Mouse (Mus musculus) hindbrain, embryonic 15.5 days (tissue): ENCODE data around the gene Grin1. TPM values are rescaled to one million over a fixed set of nuclear protein-coding genes. Genes with fewer than 3 reads are reported as not detected.
A peak's percentile ranks its signal among the peaks of the same experiment; 100 is the strongest.

Experiments used
- ATAC-seq: fragments of 200-750 bp; cut with Nextera tagmentation; 2 replicates; pipeline ENCODE4 v1.8.0; 2017; ENCODE audit warnings: low read depth, moderate number of reproducible peaks, moderate TSS enrichment; ENCODE audit not compliant: low FRiP score
- H3K27ac ChIP-seq: fragments of 300-500 bp; sonication (generic); replicated peaks from 2 replicates; pipeline ENCODE4 v1.5.1; 2015; ENCODE audit warnings: mild to moderate bottlenecking, inconsistent platforms
- H3K27me3 ChIP-seq: fragments of 300-500 bp; sonication (generic); 2 replicates; pipeline ENCODE4 v1.6.1; 2015; ENCODE audit warnings: control low read depth, inconsistent platforms
- H3K36me3 ChIP-seq: fragments of 300-500 bp; sonication (generic); 2 replicates; pipeline ENCODE4 v1.6.1; 2015; ENCODE audit warnings: control low read depth, inconsistent platforms
- H3K4me1 ChIP-seq: fragments of 300-500 bp; sonication (generic); replicated peaks from 2 replicates; pipeline ENCODE4 v1.6.1; 2015; ENCODE audit warnings: control low read depth, inconsistent platforms
- H3K4me2 ChIP-seq: fragments of 300-500 bp; sonication (generic); 2 replicates; pipeline ENCODE4 v1.6.1; 2015; ENCODE audit warnings: moderate library complexity, mild to moderate bottlenecking, inconsistent platforms
- H3K4me3 ChIP-seq: fragments of 300-500 bp; sonication (generic); 2 replicates; pipeline ENCODE4 v1.5.1; 2015; ENCODE audit warnings: mild to moderate bottlenecking, inconsistent platforms
- H3K9ac ChIP-seq: fragments of 300-500 bp; sonication (generic); 2 replicates; pipeline ENCODE4 v1.6.1; 2015; ENCODE audit warnings: inconsistent platforms
- H3K9me3 ChIP-seq: fragments of 300-500 bp; sonication (generic); 2 replicates; pipeline ENCODE4 v1.6.1; 2016; ENCODE audit warnings: control low read depth, inconsistent platforms
- WGBS: fragments of 180-500 bp; shearing (Covaris S2); methylation state at CpG from one replicate; pipeline ENCODE4 v1.1.7; 2015; 5-methylcytosine and 5-hydroxymethylcytosine counted together
- polyA plus RNA-seq: library from polyadenylated mRNA; unstranded; fragments of >200 nt; fragmentation: Nextera tagmentation; extraction: Ambion mirVana; gene quantifications from 2 replicates; pipeline ENCODE4 v1.2.1, GENCODE M21; 2015

Gene Grin1
- polyA plus RNA-seq, 1 experiment from 2014 or later = 61.3 TPM

DNA sequence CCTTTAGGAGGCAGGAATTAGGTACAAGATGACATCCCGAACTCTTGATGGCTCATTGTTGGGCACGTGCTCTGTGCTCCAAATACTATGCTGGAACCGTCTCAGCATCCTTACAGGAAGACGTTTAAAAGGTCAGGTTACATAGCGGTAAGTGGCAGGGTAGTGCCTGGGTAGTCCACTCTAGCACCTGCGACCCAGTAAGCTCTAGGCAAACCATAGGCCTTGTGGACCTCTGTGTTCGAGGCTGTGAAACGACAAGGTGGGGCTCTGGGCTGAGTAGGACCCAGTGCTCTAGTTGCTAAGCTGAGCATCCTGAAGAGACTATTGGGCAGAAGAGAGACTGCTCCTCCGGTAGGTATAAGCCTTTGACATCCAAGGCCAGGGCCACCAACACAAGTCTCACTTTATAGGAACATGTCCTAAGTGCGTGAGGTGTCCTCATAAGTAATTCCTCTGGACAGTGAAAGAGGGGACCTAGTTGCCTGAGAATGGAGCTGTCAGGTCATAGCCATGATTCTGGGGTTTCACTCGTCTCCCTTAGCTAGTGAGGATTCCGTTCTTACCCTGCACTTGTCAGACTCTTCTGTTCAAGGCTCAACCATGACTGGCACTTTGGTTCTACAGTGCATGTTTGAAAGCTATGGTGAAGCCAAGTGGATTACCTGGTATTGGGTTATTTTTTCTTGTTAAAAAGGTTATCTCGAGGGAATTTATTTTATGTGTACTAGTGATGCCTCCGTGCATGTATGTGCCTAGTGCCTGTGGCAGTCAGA, 13.2 kb downstream of the Grin1 start:
- Histone ChIP-seq H3K4me3 (peak overlapping the region; percentile 42), H3K27ac (peak overlapping the region; percentile 63; the same call in 1 of the 2 replicates), H3K9ac (peak overlapping the region; percentile 49), H3K4me1 (peaks cover 12% of the 10 kb centered on the region), H3K27me3 (peaks cover 51% of the 10 kb centered on the region), H3K4me2 (peak overlapping the region; percentile 69), H3K9me3 (no peaks in the 10 kb centered on the region), H3K36me3 (peaks cover 31% of the 10 kb centered on the region)
- WGBS = 51% methylated on average over 14 of the region's 14 CpGs
- peak; percentile 55; the same call in 1 of the 2 replicates for ATAC-seq

DNA sequence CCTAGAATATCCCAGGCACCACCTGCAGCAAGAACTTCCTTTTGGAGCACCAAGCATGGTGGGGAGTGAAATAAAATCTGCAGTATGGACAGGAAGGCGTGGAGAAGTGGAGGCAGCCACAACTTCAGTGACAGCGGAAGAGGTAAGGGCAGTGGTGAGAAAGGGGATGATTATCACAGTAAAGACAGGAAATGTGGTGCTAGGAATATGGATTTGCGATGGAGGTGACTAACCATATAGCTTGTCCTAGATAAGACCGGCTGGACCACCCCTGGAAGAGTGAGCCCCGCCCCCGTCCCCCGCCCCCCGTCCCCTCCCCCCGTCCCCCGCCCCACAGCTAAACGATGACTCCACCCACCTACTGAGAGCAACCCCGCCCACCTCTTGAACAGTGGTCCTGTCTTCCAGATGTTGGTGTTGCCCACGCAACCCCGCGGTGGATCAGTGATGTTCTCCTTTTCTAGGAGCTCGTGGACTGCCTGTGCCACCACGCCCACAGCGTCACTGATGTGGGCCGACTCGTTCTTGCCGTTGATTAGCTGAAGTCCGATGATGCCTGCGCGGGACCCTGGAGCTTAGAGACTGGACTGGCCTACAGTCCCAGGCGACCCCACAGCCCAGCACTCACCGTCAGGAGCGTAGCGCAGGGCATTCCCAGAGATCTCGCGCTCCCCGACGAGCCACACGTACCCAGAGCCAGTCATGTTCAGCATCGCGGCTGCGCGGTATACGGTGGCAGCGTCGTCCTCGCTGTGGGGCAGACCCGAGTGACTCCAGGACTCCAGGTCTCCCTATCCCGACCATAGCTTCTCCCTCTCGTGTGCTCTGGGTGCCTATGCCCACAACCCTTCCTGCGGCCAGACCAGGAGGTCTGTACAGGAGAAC, 14.1 kb downstream of the Grin1 start:
- 4% methylated on average over 45 of the region's 45 CpGs for WGBS
- Histone ChIP-seq H3K27me3 (peaks cover 42% of the 10 kb centered on the region), H3K4me3 (peak overlapping the region; percentile 42), H3K4me1 (peaks cover 12% of the 10 kb centered on the region), H3K9me3 (no peaks in the 10 kb centered on the region), H3K27ac (peak overlapping the region; percentile 63), H3K4me2 (peak overlapping the region; percentile 69), H3K9ac (peak overlapping the region; percentile 49), H3K36me3 (peaks cover 26% of the 10 kb centered on the region)
- peak; percentile 88 for ATAC-seq

DNA sequence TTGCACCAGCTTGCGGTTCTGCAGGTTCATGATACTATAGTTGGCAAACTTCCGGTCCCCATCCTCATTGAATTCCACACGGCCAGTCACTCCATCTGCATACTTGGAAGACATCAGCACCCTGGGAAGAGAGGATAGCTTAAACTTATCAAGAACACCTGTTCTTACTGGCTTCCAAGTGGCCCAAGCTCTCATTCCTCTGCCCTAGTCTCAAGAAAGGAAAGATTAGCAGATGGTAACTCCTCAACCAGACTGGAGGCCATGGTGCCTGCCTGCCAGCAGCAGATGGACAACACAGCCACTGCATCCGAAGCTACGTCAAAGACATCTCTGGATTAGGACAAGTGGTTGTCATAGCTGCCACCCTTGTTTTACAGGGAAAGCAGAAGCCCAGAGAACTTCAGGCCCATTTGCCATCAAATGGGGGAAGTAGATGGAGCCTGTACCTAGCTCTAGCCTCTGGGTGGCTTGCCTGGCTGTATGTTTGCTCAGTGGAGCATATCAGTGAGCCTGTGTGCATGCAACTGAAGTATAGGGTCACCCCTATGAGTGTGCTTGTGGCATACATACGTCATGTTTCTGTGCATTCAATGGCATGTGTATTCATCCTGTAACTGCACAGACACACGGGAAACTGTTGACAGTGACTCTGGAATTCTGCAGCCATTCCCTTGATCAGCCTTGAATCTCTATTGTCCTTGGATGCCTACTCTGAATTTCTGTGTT, 14.9 kb downstream of the Grin1 start:
- peaks cover 23% of the 10 kb centered on the region for H3K36me3 ChIP-seq
- H3K4me1 ChIP-seq = peaks cover 12% of the 10 kb centered on the region
- peaks cover 34% of the 10 kb centered on the region for H3K27me3 ChIP-seq
- H3K4me2 ChIP-seq = peak overlapping the region; percentile 69
- H3K9ac ChIP-seq = no peak overlapping the region
- no peak for ATAC-seq
- H3K4me3 ChIP-seq = peak overlapping the region; percentile 42; the same call in 1 of the 2 replicates
- 0 out of 2 replicates have a peak overlapping the region, but pooled peaks have one; percentile 35 for H3K27ac ChIP-seq
- H3K9me3 ChIP-seq = no peaks in the 10 kb centered on the region
- WGBS = 64% methylated on average over 7 of the region's 7 CpGs

DNA sequence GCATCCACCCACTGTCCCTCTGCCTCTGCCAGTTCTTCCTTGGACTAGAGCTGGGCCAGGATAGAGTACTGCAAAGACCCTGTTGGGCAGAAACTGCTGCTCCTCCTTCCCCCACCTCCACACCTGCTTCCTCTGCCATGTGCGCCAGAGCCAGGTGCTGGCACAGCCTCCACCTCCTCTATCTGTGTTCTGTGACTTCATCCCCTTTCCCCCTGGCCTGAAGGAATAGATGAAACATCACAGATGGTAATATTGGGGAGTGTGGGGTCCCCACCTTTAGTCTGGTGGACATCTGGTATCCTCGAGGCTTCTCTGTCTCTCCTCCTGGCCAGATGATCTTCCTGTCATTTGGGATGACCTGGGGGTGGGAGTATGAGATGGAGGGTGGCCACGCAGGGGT, 15.5 kb downstream of the Grin1 start:
- ATAC-seq = no peak
- peaks cover 16% of the 10 kb centered on the region for H3K36me3 ChIP-seq
- 57% methylated on average over 3 of the region's 3 CpGs for WGBS

DNA sequence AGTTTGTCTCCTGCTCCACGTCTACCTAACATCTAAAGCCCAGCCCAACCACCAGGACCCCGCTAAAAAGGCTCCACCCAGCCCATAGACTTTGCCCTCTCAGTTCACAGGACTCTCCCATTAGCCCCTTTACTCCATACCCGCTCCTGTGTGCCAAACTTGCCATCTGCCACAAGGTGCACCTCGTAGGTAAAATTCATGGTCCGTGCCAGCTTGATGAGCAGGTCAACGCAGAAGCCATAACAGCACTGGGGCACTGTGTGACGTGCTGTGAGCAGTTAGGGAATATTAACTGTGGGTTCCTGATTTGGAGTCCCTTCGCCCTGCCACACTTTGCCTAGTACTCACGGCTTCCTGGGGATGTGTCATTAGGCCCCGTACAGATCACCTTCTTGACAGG, 20.9 kb downstream of the Grin1 start:
- Histone ChIP-seq H3K9ac (no peak overlapping the region), H3K27ac (no peak overlapping the region), H3K9me3 (no peaks in the 10 kb centered on the region), H3K27me3 (peaks cover 44% of the 10 kb centered on the region), H3K4me2 (no peak overlapping the region), H3K36me3 (peaks cover 32% of the 10 kb centered on the region), H3K4me3 (no peak overlapping the region), H3K4me1 (no peaks in the 10 kb centered on the region)
- no peak for ATAC-seq
- 85% methylated on average over 10 of the region's 10 CpGs for WGBS

More for the DNA sequence above, 15.5 kb downstream of the Grin1 start:
- peaks cover 30% of the 10 kb centered on the region for H3K27me3 ChIP-seq
- H3K9ac ChIP-seq = no peak overlapping the region
- no peak overlapping the region for H3K4me3 ChIP-seq
- no peak overlapping the region for H3K4me2 ChIP-seq
- H3K9me3 ChIP-seq = no peaks in the 10 kb centered on the region
- no peak overlapping the region for H3K27ac ChIP-seq
- H3K4me1 ChIP-seq = peaks cover 12% of the 10 kb centered on the region

DNA sequence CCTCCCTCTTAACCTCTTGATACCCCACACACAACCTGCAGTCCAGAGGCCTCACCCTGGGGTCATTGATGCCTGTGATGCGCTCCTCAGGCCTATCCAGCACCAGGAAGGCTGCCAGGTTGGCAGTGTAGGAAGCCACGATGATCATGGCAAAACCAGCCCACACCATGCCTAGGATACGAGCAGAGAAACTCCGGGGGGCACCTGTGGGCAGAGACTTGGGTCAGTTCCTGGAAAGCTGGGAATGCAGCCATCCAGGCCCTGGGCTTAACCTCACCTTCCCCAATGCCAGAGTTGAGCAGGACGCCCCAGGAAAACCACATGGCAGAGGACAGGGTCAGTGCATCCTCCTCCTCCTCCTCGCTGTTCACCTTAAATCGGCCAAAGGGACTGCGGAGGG, 21.9 kb downstream of the Grin1 start:
- Histone ChIP-seq H3K4me2 (no peak overlapping the region), H3K27ac (no peak overlapping the region), H3K36me3 (peaks cover 29% of the 10 kb centered on the region), H3K9ac (no peak overlapping the region), H3K4me1 (peaks cover 7% of the 10 kb centered on the region), H3K27me3 (peaks cover 51% of the 10 kb centered on the region), H3K4me3 (no peak overlapping the region), H3K9me3 (no peaks in the 10 kb centered on the region)
- no peak for ATAC-seq
- 88% methylated on average over 8 of the region's 8 CpGs for WGBS

DNA sequence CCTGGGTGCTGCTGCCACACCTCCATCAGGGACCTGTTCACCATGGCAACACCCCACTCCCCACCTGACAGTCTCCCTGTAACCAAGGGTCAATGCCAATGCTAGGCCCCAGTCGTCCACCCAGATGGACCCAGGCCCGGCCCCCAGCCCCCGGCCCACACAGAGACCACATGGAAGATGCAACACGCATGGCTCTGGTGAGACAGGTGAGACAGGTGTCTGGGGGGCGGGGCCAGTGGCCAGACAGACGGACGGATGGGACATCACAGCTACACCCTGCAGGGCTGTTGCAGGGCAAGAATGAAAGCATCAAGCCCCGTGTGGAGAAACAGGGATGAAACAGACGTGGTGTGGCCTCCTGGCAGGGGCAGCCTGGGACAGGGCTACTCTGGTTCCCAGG, 25.3 kb downstream of the Grin1 start:
- no peak overlapping the region for H3K9ac ChIP-seq
- H3K4me3 ChIP-seq = no peak overlapping the region
- no peaks in the 10 kb centered on the region for H3K9me3 ChIP-seq
- WGBS = 78% methylated on average over 9 of the region's 9 CpGs
- peaks cover 83% of the 10 kb centered on the region for H3K27me3 ChIP-seq
- H3K27ac ChIP-seq = no peak overlapping the region
- peaks cover 39% of the 10 kb centered on the region for H3K4me1 ChIP-seq
- no peak overlapping the region for H3K4me2 ChIP-seq
- ATAC-seq = no peak
- peaks cover 22% of the 10 kb centered on the region; the same call in 1 of the 2 replicates for H3K36me3 ChIP-seq

DNA sequence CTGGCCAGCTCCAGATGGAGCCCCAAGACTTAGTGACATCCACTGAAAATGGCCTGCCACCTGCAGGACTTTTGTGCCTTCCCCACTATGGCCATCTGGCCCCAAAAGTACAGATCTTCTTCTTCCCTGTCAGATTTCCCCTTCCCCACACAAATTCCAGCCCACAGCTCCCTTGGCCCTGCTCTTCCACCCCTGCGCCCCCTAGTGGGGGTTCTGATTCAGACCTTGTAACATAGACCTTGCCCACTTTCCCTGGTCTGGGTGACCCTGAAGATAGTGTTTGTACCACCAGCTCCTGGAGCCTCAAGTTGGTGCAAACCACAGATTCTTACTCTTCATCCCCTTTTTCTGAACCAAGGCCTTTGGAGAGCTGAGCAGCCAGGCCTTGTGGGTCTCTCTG, 26.1 kb downstream of the Grin1 start:
- Histone ChIP-seq H3K36me3 (peaks cover 22% of the 10 kb centered on the region; the same call in 1 of the 2 replicates), H3K4me3 (0 out of 2 replicates have a peak overlapping the region, but pooled peaks have one; percentile 16)

DNA sequence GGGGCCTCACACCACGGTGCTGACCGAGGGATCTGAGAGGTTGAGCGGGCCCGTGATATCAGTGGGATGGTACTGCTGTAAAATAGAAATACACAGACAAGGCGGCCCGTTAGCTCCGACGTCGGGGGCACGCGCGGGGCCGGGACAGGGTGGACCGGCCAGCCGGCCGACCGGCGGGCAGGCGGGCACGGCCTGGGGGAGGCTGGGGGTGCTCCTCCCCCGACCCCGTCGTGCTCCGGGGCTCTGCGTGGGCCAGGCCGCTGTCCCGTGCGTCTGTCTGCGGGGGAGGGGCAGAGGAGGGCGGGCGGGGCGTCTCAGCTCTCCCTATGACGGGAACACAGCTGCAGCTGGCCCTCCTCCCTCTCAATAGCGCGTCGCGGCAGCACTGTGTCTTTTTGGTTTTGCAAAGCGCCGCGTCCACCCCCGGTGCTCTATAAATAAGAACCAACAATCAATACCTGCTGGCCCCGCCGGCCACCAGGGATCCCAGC, 26.9 kb downstream of the Grin1 start:
- 7% methylated on average over 37 of the region's 43 CpGs for WGBS
- Histone ChIP-seq H3K27me3 (peaks cover 77% of the 10 kb centered on the region), H3K27ac (no peak overlapping the region), H3K36me3 (peaks cover 17% of the 10 kb centered on the region; the same call in 1 of the 2 replicates), H3K4me2 (peak overlapping the region; percentile 43), H3K9ac (peak overlapping the region; percentile 8; the same call in 1 of the 2 replicates), H3K4me1 (peaks cover 42% of the 10 kb centered on the region), H3K9me3 (no peaks in the 10 kb centered on the region), H3K4me3 (peak overlapping the region; percentile 16)
- no peak for ATAC-seq

More for the DNA sequence above, 26.1 kb downstream of the Grin1 start:
- no peak overlapping the region for H3K27ac ChIP-seq
- H3K4me2 ChIP-seq = no peak overlapping the region
- WGBS = 0% methylated on average over 1 of the region's 1 CpGs
- no peaks in the 10 kb centered on the region for H3K9me3 ChIP-seq
- H3K9ac ChIP-seq = no peak overlapping the region
- no peak for ATAC-seq
- peaks cover 39% of the 10 kb centered on the region for H3K4me1 ChIP-seq
- H3K27me3 ChIP-seq = peaks cover 83% of the 10 kb centered on the region

DNA sequence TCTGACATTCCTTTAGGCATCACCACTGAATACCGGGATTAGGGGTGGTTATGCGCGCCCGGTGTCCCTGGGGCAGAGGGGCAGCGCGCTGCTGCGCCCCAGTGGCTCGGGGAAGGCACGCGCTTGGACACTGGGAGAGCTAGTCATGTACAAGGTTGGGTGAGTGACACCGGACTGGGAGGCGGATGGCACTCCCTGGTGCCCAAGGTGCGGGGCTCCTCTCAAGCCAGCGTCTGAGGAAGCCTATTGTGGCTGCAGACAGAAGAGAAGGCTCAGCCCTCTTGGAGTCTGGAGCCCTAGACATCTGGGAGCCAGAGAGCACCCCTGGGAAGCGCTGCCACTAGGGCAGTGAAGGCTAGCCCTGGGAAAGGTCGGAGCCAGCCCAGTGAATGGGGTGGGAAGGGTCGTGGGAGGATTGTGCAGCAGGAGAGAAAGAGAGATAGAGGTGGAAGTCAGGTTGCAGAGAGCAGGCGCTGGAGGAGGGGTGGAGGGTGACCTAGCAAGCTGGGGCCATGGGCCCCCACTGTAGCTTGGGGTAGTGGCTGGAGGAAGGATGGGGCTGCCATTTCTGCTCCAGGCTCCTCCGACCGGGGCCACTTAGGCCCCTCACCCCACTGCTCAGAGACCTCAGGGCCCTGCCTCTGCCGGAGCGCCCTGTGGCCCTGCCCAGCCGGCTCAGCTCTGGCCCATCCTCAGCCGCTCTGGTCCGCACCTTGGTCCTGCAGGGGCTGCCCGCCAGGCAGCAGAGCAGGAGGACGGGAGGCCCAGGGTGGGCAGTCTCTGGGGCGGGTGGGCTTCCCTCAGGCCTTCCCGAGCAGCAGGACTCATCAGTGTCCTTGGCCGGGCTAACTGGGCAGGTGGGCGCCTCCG, 27.6 kb downstream of the Grin1 start:
- no peak for ATAC-seq
- 0 out of 2 replicates have a peak overlapping the region, but pooled peaks have one; percentile 6 for H3K9ac ChIP-seq

More for the DNA sequence above, 27.6 kb downstream of the Grin1 start:
- no peaks in the 10 kb centered on the region for H3K9me3 ChIP-seq
- peaks cover 45% of the 10 kb centered on the region for H3K4me1 ChIP-seq
- H3K36me3 ChIP-seq = peaks cover 10% of the 10 kb centered on the region; the same call in 1 of the 2 replicates
- peaks cover 71% of the 10 kb centered on the region for H3K27me3 ChIP-seq
- WGBS = 8% methylated on average over 32 of the region's 32 CpGs
- no peak overlapping the region for H3K27ac ChIP-seq
- H3K4me3 ChIP-seq = 0 out of 2 replicates have a peak overlapping the region, but pooled peaks have one; percentile 16
- peak overlapping the region; percentile 62 for H3K4me2 ChIP-seq
